Mouse (Mus musculus) heart, embryonic 15.5 days (tissue): Measurements from ENCODE around the gene Morf4l1. TPM values are rescaled to one million over a fixed set of nuclear protein-coding genes. Genes with fewer than 3 reads are reported as not detected.

Experiments
- ATAC-seq: fragments of 200-750 bp; cut with Nextera tagmentation; replicated peaks from 2 replicates; pipeline ENCODE4 v1.8.0; 2017; ENCODE audit warnings: low read depth, moderate TSS enrichment; ENCODE audit not compliant: insufficient number of reproducible peaks, insufficient read depth, low FRiP score
- H3K27ac ChIP-seq: fragments of 300-500 bp; sonication (generic); 2 replicates; pipeline ENCODE4 v1.5.1; 2015; ENCODE audit warnings: mild to moderate bottlenecking, inconsistent platforms
- H3K27me3 ChIP-seq: fragments of 300-500 bp; sonication (generic); 2 replicates; pipeline ENCODE4 v1.6.1; 2015; ENCODE audit warnings: inconsistent platforms
- H3K36me3 ChIP-seq: fragments of 300-500 bp; sonication (generic); 2 replicates; pipeline ENCODE4 v1.6.1; 2015; ENCODE audit warnings: mild to moderate bottlenecking, inconsistent platforms
- H3K4me1 ChIP-seq: fragments of 300-500 bp; sonication (generic); replicated peaks from 2 replicates; pipeline ENCODE4 v1.6.1; 2015; ENCODE audit warnings: inconsistent platforms
- H3K4me2 ChIP-seq: fragments of 300-500 bp; sonication (generic); 2 replicates; pipeline ENCODE4 v1.6.1; 2015; ENCODE audit warnings: inconsistent platforms, mild to moderate bottlenecking, moderate library complexity
- H3K4me3 ChIP-seq: fragments of 300-500 bp; sonication (generic); 2 replicates; pipeline ENCODE4 v1.5.1; 2015; ENCODE audit warnings: mild to moderate bottlenecking, inconsistent platforms
- H3K9ac ChIP-seq: fragments of 300-500 bp; sonication (generic); 2 replicates; pipeline ENCODE4 v1.6.1; 2015; ENCODE audit warnings: mild to moderate bottlenecking, inconsistent platforms
- H3K9me3 ChIP-seq: fragments of 300-500 bp; sonication (generic); replicated peaks from 2 replicates; pipeline ENCODE4 v1.6.1; 2016; ENCODE audit warnings: inconsistent platforms
- WGBS: fragments of 180-500 bp; shearing (Covaris S2); methylation state at CpG from one replicate; pipeline ENCODE4 v1.1.7; 2015; ENCODE audit warnings: mixed read lengths; 5-methylcytosine and 5-hydroxymethylcytosine counted together
- polyA plus RNA-seq: library from polyadenylated mRNA; unstranded; fragments of >200 nt; fragmentation: Nextera tagmentation; extraction: Ambion mirVana; gene quantifications from 2 replicates; pipeline ENCODE4 v1.2.1, GENCODE M21; 2015

Morf4l1 gene
- polyA plus RNA-seq, 1 experiment from 2014 or later: 298 TPM

- H3K4me1 ChIP-seq: peaks cover 23% of the 10 kb centered on the region
- no peak overlapping the region for H3K4me3 ChIP-seq
- ATAC-seq: no peak; the same call in 1 of the 2 replicates
- H3K36me3 ChIP-seq: no peaks in the 10 kb centered on the region
- no peak overlapping the region for H3K4me2 ChIP-seq
- no peaks in the 10 kb centered on the region for H3K27me3 ChIP-seq
- H3K9me3 ChIP-seq: no peaks in the 10 kb centered on the region
- no peak overlapping the region for H3K9ac ChIP-seq
- H3K27ac ChIP-seq: peak overlapping the region; percentile 31; the same call in 1 of the 2 replicates
- WGBS: 40% methylated on average over 6 of the region's 6 CpGs
Measured at GRCm38 (mm10) chr9:90128636-90129201, 14.1 kb upstream of the Morf4l1 start.

GRCm38 (mm10) chr9:90127146-90127545 lies 12.6 kb upstream of the Morf4l1 start:
- Histone ChIP-seq H3K27ac (0 out of 2 replicates have a peak overlapping the region, but pooled peaks have one; percentile 1), H3K36me3 (no peaks in the 10 kb centered on the region), H3K4me1 (peaks cover 20% of the 10 kb centered on the region), H3K4me2 (peak overlapping the region; percentile 53; the same call in 1 of the 2 replicates), H3K4me3 (no peak overlapping the region), H3K9ac (no peak overlapping the region), H3K9me3 (no peaks in the 10 kb centered on the region), H3K27me3 (no peaks in the 10 kb centered on the region)
- no peak for ATAC-seq
- WGBS: 42% methylated on average over 6 of the region's 6 CpGs

DNA sequence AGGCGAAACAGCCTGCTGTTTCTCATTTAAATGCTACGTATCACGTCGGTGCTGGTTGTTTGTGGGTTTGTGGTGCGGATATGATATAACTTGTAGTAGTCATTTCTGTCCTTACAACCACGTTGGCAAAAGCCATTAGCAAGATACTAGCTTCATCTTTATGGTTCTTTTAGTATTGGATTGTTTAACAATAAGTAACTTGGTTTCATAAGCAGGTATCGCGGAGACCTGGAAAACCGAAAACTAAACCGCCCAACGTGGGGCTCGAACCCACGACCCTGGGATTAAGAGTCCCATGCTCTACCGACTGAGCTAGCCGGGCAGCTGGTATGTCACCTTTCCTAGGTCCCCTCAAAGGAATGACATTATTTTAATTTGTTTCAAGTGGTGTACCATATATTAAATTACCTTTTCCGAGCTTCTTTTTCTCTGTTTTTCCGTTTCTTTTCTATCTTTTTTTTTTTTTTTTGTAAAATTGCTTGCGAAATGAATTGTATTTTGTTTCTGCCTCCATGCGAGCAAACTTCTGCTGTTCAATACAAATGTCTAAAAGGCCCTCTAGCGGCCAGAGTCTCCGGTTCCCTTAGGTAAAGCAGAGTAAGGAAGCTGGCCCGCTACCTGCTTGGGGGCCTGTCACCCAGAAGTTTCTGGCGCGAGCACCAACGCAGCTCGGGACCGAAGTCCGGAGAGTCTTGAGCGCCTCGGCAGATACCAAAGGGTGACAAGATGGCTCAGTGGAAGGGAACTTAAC lies 11.9 kb upstream of the Morf4l1 start:
- H3K27ac ChIP-seq: 0 out of 2 replicates have a peak overlapping the region, but pooled peaks have one; percentile 1

GRCm38 (mm10) chr9:90125416-90126099 lies 11.0 kb upstream of the Morf4l1 start:
- 30% methylated on average over 7 of the region's 7 CpGs for WGBS
- ATAC-seq: no peak
- Histone ChIP-seq H3K9me3 (no peaks in the 10 kb centered on the region), H3K9ac (no peak overlapping the region), H3K36me3 (no peaks in the 10 kb centered on the region), H3K27ac (no peak overlapping the region), H3K4me3 (peak overlapping the region; percentile 42), H3K4me2 (peak overlapping the region; percentile 53), H3K27me3 (no peaks in the 10 kb centered on the region), H3K4me1 (peaks cover 20% of the 10 kb centered on the region)

More for the DNA sequence above, 11.9 kb upstream of the Morf4l1 start:
- H3K4me2 ChIP-seq: peak overlapping the region; percentile 53
- H3K9me3 ChIP-seq: no peaks in the 10 kb centered on the region
- H3K4me3 ChIP-seq: peak overlapping the region; percentile 42
- H3K4me1 ChIP-seq: peaks cover 20% of the 10 kb centered on the region
- WGBS: 3% methylated on average over 30 of the region's 30 CpGs
- peak; percentile 33; the same call in 1 of the 2 replicates for ATAC-seq
- H3K9ac ChIP-seq: peak overlapping the region; percentile 29; the same call in 1 of the 2 replicates
- H3K36me3 ChIP-seq: no peaks in the 10 kb centered on the region
- no peaks in the 10 kb centered on the region for H3K27me3 ChIP-seq

DNA sequence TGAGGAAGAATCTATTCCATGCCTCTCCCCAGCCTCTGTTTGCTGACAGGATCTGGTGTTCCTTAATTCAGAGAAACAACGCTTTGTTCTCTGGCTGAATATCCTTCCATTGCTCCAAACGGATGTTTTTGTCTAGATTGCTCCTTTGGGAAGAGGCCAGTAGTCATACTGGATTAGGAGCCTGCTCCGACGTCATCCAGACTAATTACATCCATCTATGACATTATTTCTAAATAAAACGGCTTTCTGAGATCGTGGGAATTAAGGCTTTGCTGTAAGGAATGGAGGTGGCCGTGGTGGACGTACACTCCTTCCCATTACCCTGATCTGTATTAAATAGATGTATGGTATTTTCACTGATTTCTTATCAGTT lies 10.3 kb upstream of the Morf4l1 start:
- no peak overlapping the region for H3K4me3 ChIP-seq
- no peak for ATAC-seq
- peaks cover 20% of the 10 kb centered on the region for H3K4me1 ChIP-seq
- no peaks in the 10 kb centered on the region for H3K36me3 ChIP-seq
- H3K9ac ChIP-seq: no peak overlapping the region
- WGBS: 42% methylated on average over 8 of the region's 8 CpGs
- H3K4me2 ChIP-seq: no peak overlapping the region
- H3K27me3 ChIP-seq: no peaks in the 10 kb centered on the region
- peak overlapping the region; percentile 39; the same call in 1 of the 2 replicates for H3K27ac ChIP-seq
- no peaks in the 10 kb centered on the region for H3K9me3 ChIP-seq

- Histone ChIP-seq H3K9ac (no peak overlapping the region), H3K4me3 (no peak overlapping the region), H3K36me3 (no peaks in the 10 kb centered on the region), H3K27me3 (no peaks in the 10 kb centered on the region), H3K4me2 (no peak overlapping the region), H3K27ac (peak overlapping the region; percentile 39; the same call in 1 of the 2 replicates), H3K4me1 (peaks cover 19% of the 10 kb centered on the region), H3K9me3 (no peaks in the 10 kb centered on the region)
- no peak for ATAC-seq
- 43% methylated on average over 11 of the region's 11 CpGs for WGBS
Measured at GRCm38 (mm10) chr9:90124156-90124872, 9.7 kb upstream of the Morf4l1 start.

GRCm38 (mm10) chr9:90122246-90122740 lies 7.7 kb upstream of the Morf4l1 start:
- Histone ChIP-seq H3K27me3 (peaks cover 4% of the 10 kb centered on the region; the same call in 1 of the 2 replicates), H3K4me2 (no peak overlapping the region), H3K4me3 (no peak overlapping the region), H3K36me3 (no peaks in the 10 kb centered on the region), H3K27ac (no peak overlapping the region), H3K9ac (no peak overlapping the region), H3K4me1 (peaks cover 13% of the 10 kb centered on the region), H3K9me3 (no peaks in the 10 kb centered on the region)
- 56% methylated on average over 4 of the region's 4 CpGs for WGBS
- no peak for ATAC-seq

GRCm38 (mm10) chr9:90117234-90117633 lies 2.7 kb upstream of the Morf4l1 start:
- Histone ChIP-seq H3K4me1 (peaks cover 10% of the 10 kb centered on the region), H3K4me2 (no peak overlapping the region), H3K27ac (no peak overlapping the region), H3K9ac (no peak overlapping the region), H3K9me3 (no peaks in the 10 kb centered on the region), H3K27me3 (peaks cover 4% of the 10 kb centered on the region; the same call in 1 of the 2 replicates), H3K4me3 (no peak overlapping the region), H3K36me3 (no peaks in the 10 kb centered on the region)
- no peak for ATAC-seq

- H3K27ac ChIP-seq: no peak overlapping the region
- ATAC-seq: no peak
- H3K4me1 ChIP-seq: peaks cover 16% of the 10 kb centered on the region
- no peaks in the 10 kb centered on the region for H3K9me3 ChIP-seq
- peak overlapping the region; percentile 86 for H3K4me2 ChIP-seq
- no peak overlapping the region for H3K9ac ChIP-seq
- peaks cover 4% of the 10 kb centered on the region; the same call in 1 of the 2 replicates for H3K27me3 ChIP-seq
- peak overlapping the region; percentile 97 for H3K4me3 ChIP-seq
- H3K36me3 ChIP-seq: no peaks in the 10 kb centered on the region
Measured at GRCm38 (mm10) chr9:90115308-90115700, 730 bp upstream of the Morf4l1 start.

DNA sequence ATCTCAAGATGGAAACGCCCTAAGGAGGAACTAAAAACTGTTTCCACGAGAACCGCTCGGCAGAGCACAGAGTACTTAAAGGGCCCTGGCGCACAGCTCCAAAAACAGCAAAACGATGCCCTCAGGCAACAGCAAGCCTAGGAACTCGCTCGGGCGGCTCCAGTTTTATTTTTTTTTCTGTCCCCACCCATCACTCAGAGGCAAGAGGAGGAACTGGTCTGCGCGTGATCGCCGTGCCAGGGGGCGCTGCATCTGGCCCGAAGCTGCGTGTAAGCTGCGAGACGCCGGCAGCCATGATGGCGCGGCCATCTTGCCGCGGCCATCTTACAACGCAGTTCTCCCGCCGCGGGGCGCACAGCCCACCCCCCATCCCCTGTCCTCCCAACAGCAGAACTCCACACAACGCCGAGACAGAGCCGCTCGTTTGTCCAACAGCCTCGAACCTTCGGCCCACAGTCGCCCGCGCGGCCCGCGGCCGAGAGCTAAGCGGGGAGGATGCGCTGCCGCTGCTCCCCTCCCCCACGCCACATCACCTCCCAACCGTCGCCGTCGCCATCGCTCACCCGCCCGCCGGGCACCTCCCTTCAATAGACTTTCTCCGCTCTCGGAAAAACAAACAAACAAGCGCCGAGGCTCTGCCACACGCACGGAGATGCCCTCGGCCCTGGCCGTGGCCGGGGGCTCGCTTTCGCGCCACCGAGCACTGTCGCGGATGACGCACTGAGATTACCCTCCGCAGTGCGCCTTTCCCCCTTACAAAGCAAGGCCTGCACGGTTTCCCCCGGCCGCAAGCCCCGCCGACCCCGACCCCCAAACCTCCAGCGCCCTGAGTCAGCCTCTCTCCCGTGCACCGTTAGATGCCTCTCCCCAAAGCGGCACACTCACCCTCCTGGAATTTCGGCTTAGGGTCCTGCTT lies 665 bp downstream of the Morf4l1 start:
- under 1% methylated on average over 82 of the region's 82 CpGs for WGBS
- peak overlapping the region; percentile 97 for H3K4me3 ChIP-seq
- peaks cover 4% of the 10 kb centered on the region; the same call in 1 of the 2 replicates for H3K27me3 ChIP-seq
- H3K27ac ChIP-seq: peak overlapping the region; percentile 100
- peak; percentile 66 for ATAC-seq
- H3K4me1 ChIP-seq: peaks cover 27% of the 10 kb centered on the region
- peak overlapping the region; percentile 97 for H3K9ac ChIP-seq
- peak overlapping the region; percentile 72 for H3K4me2 ChIP-seq
- H3K36me3 ChIP-seq: peaks cover 6% of the 10 kb centered on the region; the same call in 1 of the 2 replicates
- H3K9me3 ChIP-seq: no peaks in the 10 kb centered on the region
